Mouse (Mus musculus): Measurements from ENCODE around the gene Gdf3.
A peak's percentile ranks its signal among the peaks of the same experiment; 100 is the strongest.
"Not testable (repeated sequence)": the region's sequence is repeated elsewhere in the genome, so short reads cannot be mapped to it uniquely, and the experiment has no call there.

Gdf3 gene

DNA sequence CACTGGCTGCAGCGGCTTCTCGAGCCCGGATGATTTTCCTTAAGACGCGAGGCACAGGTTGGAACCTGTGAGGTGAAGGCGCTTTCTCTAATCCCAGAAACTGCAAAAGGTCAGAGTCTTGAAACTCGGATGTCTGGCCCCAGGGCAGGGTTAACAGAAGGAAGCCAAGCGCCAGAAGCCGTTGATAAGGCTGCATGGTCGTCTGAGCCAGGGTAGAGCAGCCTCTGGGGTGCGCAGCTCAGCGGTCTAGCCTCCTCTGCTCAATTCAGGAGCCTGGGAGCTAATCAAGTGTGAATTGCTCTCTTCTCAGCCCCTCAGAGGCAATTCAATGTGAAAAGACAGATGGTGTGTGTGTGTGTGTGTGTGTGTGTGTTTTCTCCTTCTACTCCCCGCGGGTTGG lies at the start of gene Gdf3:
Gene Gdf3, minus strand, starts transcription at position 317 of the 400 bp plus-strand sequence.
- no peak for DNase-seq (ENCODE audit: low spot score in 2 of 2)

GRCm38 (mm10) chr6:122659567-122659966 lies 49.7 kb upstream of the Gdf3 start:
- DNase-seq (ENCODE audit: low spot score in 2 of 2), result no peak

DNA sequence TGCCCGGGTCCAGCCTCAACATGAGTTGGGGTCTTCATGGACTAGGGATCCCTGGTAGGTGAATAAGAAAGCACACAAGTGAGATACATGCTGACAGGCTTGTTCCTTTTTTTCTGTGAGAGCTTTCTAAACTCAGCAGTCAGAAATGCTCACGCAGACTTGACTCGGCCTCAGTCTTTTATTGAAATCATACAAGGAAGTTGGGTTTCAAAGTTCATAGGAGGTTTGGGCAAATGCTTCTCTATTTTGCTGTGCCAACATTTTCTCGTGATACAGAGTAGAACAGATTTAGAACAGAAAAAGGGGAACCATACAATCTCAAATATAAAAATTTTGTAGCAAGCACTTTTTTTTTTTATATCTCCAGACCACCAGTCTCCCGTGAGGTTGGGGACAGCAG lies 47.7 kb upstream of the Gdf3 start:
- no peak for DNase-seq (ENCODE audit: low spot score in 2 of 2)

- DNase-seq (ENCODE audit: low spot score in 2 of 2), result no peak
Observed at GRCm38 (mm10) chr6:122654301-122654700, 44.4 kb upstream of the Gdf3 start.

DNA sequence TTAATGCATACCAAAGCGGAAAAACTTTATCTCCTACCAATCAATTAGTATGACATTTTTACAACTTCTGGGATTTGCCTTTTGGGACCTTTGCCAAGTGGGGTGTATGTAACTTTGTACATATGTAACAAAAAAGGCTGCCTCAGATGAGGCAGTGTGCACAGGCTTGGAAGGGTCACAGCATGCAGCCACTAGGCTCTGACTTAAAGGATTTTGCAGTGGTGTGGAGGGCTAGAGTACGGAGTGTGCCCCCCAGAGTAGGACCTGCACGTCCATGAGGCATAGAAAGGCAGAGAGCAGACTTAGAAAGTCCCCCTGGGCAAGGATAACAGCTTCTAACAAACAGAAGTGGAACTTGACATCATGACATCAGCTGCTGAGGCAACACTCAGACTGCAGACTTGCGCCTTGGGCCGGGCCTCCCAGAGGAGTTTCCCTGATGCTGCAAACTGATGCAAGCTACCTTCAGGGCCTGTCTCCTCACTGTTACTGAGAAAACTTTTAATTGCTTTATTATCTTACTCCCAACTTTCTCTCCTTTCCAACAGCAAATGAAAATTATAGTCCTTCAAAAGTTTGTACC lies 40.6 kb upstream of the Gdf3 start:
- no peak for DNase-seq (ENCODE audit: low spot score in 2 of 2)

DNA sequence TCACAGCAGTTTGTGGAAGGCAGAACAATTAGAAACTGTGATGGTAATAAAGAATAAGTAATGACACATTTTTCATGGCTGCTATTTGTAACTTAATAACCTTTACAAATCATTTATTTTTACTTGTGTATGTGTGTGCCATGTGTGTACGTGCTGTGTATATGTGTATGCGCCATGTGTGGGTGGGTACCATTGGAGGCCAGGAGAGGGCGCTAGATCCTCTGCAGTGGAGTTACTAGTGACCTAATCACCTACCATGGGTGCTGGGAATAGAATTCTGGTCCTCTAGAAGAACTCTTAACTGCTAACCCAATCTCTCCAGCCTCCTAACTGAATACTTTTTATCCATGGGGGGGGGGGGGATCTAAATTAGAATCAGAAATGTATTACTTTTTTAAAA lies 40.0 kb upstream of the Gdf3 start:
- no peak for DNase-seq (ENCODE audit: low spot score in 2 of 2)

DNA sequence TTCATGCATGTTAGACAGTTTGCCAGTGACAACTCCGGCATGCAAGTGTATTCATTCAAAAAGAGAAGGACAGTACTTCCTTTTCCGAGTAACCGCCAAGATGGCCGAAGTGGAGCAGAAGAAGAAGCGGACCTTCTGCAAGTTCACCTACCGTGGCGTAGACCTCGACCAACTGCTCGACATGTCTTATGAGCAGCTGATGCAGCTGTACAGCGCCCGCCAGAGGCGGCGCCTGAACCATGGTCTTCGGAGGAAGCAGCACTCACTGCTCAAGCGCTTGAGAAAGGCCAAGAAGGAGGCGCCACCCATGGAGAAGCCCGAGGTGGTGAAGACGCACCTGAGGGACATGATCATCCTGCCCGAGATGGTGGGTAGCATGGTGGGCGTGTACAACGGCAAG lies 34.3 kb upstream of the Gdf3 start:
- DNase-seq (ENCODE audit: low spot score in 2 of 2), result not testable (repeated sequence)

GRCm38 (mm10) chr6:122637566-122637965 lies 27.7 kb upstream of the Gdf3 start:
- DNase-seq (ENCODE audit: low spot score in 2 of 2), result not testable (repeated sequence)

DNA sequence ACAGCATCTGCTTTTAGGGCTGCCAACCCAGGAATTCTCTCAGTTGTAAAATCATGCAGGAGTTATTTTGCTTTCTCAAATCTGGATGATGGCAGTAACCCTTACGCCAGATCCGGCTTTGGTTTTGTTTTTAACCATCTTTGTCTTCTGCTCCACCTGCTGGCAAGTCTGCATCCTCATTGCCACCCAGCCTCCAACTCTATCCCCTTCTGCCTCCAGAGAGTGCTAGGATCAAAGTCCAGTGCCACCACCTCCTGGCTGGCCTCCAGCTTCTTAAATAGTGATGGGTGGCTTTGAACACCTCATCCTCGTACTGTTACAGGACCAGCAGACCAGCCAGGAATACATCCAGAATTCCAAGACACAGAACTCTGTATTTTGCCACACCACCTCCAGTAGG lies 26.8 kb upstream of the Gdf3 start:
- DNase-seq (ENCODE audit: low spot score in 2 of 2), result no peak

DNA sequence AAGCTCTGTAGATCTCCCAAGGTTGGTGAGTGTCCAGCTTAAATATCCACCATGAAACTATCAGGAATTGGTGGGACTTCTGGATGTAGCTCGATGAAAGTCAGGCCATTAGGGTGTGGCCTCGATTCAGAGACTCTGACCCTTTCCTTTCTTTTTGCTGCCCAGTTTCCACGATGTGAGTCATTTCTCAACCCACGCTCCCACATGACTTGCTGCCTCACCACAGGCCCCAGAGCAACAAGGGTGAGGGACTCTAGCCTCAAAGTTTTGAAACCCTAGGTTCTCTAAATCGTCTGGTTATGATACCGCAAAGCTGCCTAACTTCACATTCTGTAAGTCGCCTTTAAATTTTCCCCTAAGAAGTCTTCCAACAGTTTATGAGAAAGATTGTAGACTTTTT lies 25.4 kb upstream of the Gdf3 start:
- no peak for DNase-seq (ENCODE audit: low spot score in 2 of 2)

GRCm38 (mm10) chr6:122633411-122633810 lies 23.5 kb upstream of the Gdf3 start:
- no peak for DNase-seq (ENCODE audit: low spot score in 2 of 2)

DNA sequence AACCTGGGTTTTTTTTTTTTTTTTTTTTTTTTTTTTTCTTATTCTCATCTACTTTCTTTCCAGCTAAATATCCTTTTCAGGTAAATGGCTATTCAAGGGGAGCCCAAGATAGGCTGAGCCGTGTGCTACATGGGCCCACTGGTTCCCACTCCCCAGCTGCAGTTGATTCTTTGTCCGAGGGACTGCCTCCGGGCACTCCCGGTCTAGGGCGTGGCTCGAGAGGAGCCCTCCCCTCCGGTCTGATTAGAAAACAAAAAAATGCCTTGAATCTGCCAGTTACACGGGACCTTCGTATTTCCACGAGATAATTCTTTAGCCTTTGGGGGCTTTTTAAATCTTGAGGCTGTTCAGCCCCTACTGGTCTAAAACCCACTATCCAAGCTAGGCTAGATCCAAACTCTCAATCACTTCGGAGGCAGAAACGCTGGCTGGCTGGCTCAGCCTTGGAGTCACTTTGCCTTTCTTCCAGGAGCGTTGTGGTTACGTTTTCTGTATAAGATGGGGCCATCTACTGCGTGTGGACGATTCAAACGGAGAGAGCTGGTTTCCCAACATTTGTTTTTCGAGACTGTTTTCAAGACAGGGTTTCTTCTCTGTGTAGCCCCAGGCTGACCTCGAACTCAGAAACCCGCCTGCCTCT lies 17.7 kb upstream of the Gdf3 start:
- DNase-seq (ENCODE audit: low spot score in 2 of 2), result no peak

- no peak for DNase-seq (ENCODE audit: low spot score in 2 of 2)
Observed at GRCm38 (mm10) chr6:122626110-122626509, 16.2 kb upstream of the Gdf3 start, which contains the start of gene Dppa3. Dppa3 (plus strand) TSS chr6:122626410.

GRCm38 (mm10) chr6:122625156-122625555 lies 15.3 kb upstream of the Gdf3 start:
- no peak for DNase-seq (ENCODE audit: low spot score in 2 of 2)

DNA sequence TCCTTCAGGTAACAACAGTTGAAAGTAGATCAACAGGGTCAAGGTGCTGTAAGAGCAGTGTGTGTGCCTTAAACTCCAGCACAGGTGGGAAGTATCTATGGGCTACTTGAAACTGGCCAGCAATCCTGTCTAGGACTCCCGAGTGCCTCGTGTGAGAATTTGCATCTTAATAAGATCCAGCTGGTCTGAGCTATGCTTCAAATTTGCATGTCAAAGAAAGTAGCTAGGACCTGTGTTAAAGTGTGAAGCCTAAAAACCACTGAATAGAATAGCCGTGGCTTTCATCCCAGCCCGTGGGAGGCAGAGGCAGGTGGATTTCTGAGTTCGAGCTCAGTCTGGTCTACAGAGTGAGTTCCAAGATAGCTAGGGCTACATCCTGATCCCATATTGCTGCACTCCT lies 14.6 kb upstream of the Gdf3 start:
- no peak for DNase-seq (ENCODE audit: low spot score in 2 of 2)

GRCm38 (mm10) chr6:122621066-122621465 lies 11.2 kb upstream of the Gdf3 start:
- no peak for DNase-seq (ENCODE audit: low spot score in 2 of 2)

- DNase-seq (ENCODE audit: low spot score in 2 of 2), result no peak
Observed at GRCm38 (mm10) chr6:122616022-122616421, 6.1 kb upstream of the Gdf3 start.

DNA sequence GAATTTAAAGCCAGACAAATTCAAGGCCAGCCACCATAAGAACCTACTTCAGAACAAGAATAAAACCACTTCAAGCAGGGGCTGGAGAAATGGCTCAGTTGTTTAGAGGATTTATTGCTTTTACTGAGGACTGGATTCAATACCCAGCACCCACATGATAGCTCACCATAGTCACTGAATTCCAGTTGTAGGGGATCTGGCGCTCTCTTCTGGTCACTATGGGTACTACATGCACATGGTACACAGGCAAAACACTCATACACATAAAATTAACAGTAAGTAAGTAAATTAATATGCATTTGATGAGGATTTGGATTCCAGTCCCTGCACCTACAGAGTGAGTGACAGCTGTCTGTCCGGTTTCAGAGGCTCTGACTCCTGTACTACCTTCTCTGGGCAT lies 4.2 kb upstream of the Gdf3 start:
- DNase-seq (ENCODE audit: low spot score in 2 of 2), result peak in 1 of 2 experiments; percentile 18

- DNase-seq (ENCODE audit: low spot score in 2 of 2), result no peak
Observed at GRCm38 (mm10) chr6:122612426-122612825, 2.5 kb upstream of the Gdf3 start.

DNA sequence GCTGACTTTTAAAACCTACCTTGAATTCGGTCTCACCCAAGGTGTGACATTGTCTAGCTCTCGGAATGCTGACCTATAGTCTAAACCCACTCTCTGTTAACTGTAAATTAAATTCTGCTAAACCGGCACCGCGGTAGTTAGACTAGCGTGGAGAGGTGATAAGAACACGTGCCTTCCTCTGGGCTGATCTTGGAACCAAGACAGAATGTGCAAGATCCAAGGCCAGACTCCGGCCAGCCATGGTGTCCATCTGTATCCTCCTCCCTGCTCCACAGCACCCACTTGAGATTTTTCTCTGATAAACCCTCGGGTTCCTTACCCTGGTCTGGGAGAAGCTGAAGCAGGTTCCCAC lies 534 bp downstream of the Gdf3 start:
- no peak for DNase-seq (ENCODE audit: low spot score in 2 of 2)

- DNase-seq (ENCODE audit: low spot score in 2 of 2), result no peak
Observed at GRCm38 (mm10) chr6:122608434-122609376, 1.2 kb downstream of the Gdf3 start.

DNA sequence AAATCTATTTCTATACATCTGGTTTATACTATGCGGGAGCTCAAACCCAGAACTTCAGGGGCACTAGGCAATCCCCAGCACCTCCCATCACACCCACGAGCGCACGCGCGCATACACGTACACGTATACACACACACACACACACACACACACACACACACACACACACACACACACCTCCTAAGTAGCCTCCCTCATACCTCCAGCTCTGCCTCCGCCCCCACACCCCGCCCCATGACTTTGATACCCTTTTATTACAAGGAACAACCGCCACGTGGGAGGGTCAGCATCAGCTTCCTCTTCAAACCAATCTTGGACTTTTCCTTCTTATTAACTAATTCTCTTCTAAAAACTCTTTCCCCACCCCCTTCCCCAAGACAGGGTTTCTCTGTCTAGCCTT lies 2.2 kb downstream of the Gdf3 start:
- no peak for DNase-seq (ENCODE audit: low spot score in 2 of 2)

- no peak for DNase-seq (ENCODE audit: low spot score in 2 of 2)
Observed at GRCm38 (mm10) chr6:122606661-122607060, 3.2 kb downstream of the Gdf3 start.

Measured in spleen, postnatal 14 days (tissue).